Mouse (Mus musculus): Measurements from ENCODE around the gene Wdfy3.
A peak's percentile ranks its signal among the peaks of the same experiment; 100 is the strongest.
"Not testable (repeated sequence)": the region's sequence is repeated elsewhere in the genome, so short reads cannot be mapped to it uniquely, and the experiment has no call there.

Wdfy3 gene

GRCm38 (mm10) chr5:101876185-101876584 is 193.5 kb downstream of the Wdfy3 start:
- no peak for DNase-seq

- no peak for DNase-seq
Observed at GRCm38 (mm10) chr5:101866722-101867121, 203.0 kb downstream of the Wdfy3 start.

GRCm38 (mm10) chr5:101863946-101864345 is 205.8 kb downstream of the Wdfy3 start:
- no peak for DNase-seq

- no peak for DNase-seq
Observed at GRCm38 (mm10) chr5:101862651-101863050, 207.1 kb downstream of the Wdfy3 start.

- peak; percentile 23 for DNase-seq
Observed at GRCm38 (mm10) chr5:101861786-101862571, 207.7 kb downstream of the Wdfy3 start.

- DNase-seq: peak; percentile 66
Observed at GRCm38 (mm10) chr5:101858891-101859436, 210.8 kb downstream of the Wdfy3 start.

GRCm38 (mm10) chr5:101855475-101855874 is 214.2 kb downstream of the Wdfy3 start:
- no peak for DNase-seq

GRCm38 (mm10) chr5:101854667-101855066 is 215.1 kb downstream of the Wdfy3 start:
- DNase-seq: no peak

- peak; percentile 23 for DNase-seq
Observed at GRCm38 (mm10) chr5:101854100-101854499, 215.6 kb downstream of the Wdfy3 start.

- no peak for DNase-seq
Observed at GRCm38 (mm10) chr5:101852116-101852680, 217.5 kb downstream of the Wdfy3 start.

GRCm38 (mm10) chr5:101851133-101851532 is 218.6 kb downstream of the Wdfy3 start:
- no peak for DNase-seq

- DNase-seq: no peak
Observed at GRCm38 (mm10) chr5:101847762-101848161, 222.0 kb downstream of the Wdfy3 start.

- DNase-seq: no peak
Observed at GRCm38 (mm10) chr5:101847323-101847722, 222.4 kb downstream of the Wdfy3 start.

GRCm38 (mm10) chr5:101845930-101846329 is 223.8 kb downstream of the Wdfy3 start:
- no peak for DNase-seq

- no peak for DNase-seq
Observed at GRCm38 (mm10) chr5:101845011-101845410, 224.7 kb downstream of the Wdfy3 start.

GRCm38 (mm10) chr5:101840476-101840875 is 229.2 kb downstream of the Wdfy3 start:
- no peak for DNase-seq

- DNase-seq: not testable (repeated sequence)
Observed at GRCm38 (mm10) chr5:101837605-101838004, 232.1 kb downstream of the Wdfy3 start.

- no peak for DNase-seq
Observed at GRCm38 (mm10) chr5:101836221-101836620, 233.5 kb downstream of the Wdfy3 start.

- DNase-seq: no peak
Observed at GRCm38 (mm10) chr5:101833875-101834274, 235.8 kb downstream of the Wdfy3 start.

- DNase-seq: no peak
Observed at GRCm38 (mm10) chr5:101832991-101833390, 236.7 kb downstream of the Wdfy3 start.

GRCm38 (mm10) chr5:101832042-101832441 is 237.7 kb downstream of the Wdfy3 start:
- no peak for DNase-seq

GRCm38 (mm10) chr5:101830180-101830579 is 239.5 kb downstream of the Wdfy3 start:
- no peak for DNase-seq

GRCm38 (mm10) chr5:101828932-101829331 is 240.8 kb downstream of the Wdfy3 start:
- no peak for DNase-seq

GRCm38 (mm10) chr5:101827477-101827876 is 242.2 kb downstream of the Wdfy3 start:
- DNase-seq: no peak

Data from kidney, adult 11 months (tissue).